Mouse (Mus musculus) myocyte (in vitro differentiated cells): ENCODE measurements around the gene Cbl.

ENCODE experiments used
- CEBPB ChIP-seq: IDR thresholded peaks from 2 replicates; pipeline ENCODE4 v1.6.1; 2011; ENCODE audit warnings: mild to moderate bottlenecking, moderate library complexity; ENCODE audit not compliant: poor library complexity, insufficient read depth, severe bottlenecking
- E2F4 ChIP-seq: IDR thresholded peaks from one replicate; pipeline ENCODE4 v1.6.1; 2011; ENCODE audit warnings: mild to moderate bottlenecking, control low read depth, moderate library complexity; ENCODE audit not compliant: insufficient read depth
- MAX ChIP-seq: IDR thresholded peaks from one replicate; pipeline ENCODE4 v1.6.1; 2011; ENCODE audit warnings: low read depth, mild to moderate bottlenecking, control low read depth
- MYOD1 ChIP-seq, 3 experiments: IDR thresholded peaks; one replicate each; pipeline ENCODE4 v1.6.1; 2011; ENCODE audit warnings: control low read depth in 2 of 3, low read depth in 2 of 3, mild to moderate bottlenecking in 2 of 3, moderate library complexity in 1 of 3; ENCODE audit not compliant: insufficient read length in 2 of 3, control insufficient read depth in 1 of 3
- MYOG ChIP-seq, 3 experiments: IDR thresholded peaks; one replicate each; pipeline ENCODE4 v1.6.1; 2011; ENCODE audit warnings: control low read depth in 2 of 3, low read depth in 2 of 3, mild to moderate bottlenecking in 2 of 3; ENCODE audit not compliant: insufficient read length in 2 of 3, control insufficient read depth in 1 of 3, insufficient read depth in 1 of 3
- POLR2A ChIP-seq: IDR thresholded peaks from one replicate; pipeline ENCODE4 v1.6.1; 2011; ENCODE audit warnings: low read depth, mild to moderate bottlenecking, control low read depth, moderate library complexity; ENCODE audit not compliant: insufficient read length
- POLR2AphosphoS2 ChIP-seq: IDR thresholded peaks from one replicate; pipeline ENCODE4 v1.6.1; 2011; ENCODE audit warnings: low read depth, control low read depth; ENCODE audit not compliant: insufficient read length
- SRF ChIP-seq: IDR thresholded peaks from one replicate; pipeline ENCODE4 v1.6.1; 2011; ENCODE audit warnings: low read depth; ENCODE audit not compliant: control insufficient read depth, insufficient read length
- USF1 ChIP-seq: IDR thresholded peaks from one replicate; pipeline ENCODE4 v1.6.1; 2011; ENCODE audit warnings: low read depth, mild to moderate bottlenecking, control low read depth, moderate library complexity

DNA sequence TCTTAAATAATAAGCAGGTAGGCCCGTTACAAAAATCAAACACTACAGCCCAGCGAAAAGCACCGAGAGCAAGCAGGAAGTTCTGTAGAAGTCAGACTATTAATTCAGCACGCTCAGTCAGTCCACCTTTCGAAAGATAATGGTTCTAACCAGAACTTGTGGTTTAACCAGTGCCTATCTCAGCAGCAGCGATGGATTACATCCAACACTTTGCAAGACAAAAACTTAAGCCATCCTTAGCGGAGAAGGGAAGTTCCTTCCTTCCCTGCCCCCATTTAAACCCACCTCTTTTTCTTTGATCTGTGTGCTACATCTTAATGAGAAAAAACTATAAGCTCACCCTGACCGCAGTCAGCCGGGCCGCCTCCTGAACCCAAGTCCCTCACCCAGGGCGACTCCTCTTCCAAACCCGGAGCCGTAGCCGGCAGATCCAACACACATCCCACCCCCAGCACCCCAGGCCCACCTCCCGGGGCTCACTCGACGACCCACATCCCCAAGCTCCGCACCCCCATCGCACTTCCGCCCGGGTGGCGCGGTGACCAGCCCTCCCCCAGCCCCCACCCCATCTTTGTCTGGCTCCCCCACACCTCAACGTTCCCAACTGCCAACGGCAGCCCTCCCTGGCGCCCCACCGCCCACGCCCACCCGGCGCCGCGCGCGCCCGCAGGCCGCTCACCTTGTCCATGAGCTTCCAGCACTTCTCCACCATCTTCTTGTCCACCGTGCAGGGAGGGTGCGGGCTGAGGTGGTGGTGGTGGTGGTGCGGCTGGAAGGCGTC lies 638 bp downstream of the Cbl start:
- TF ChIP-seq POLR2A (no peak), MAX (no peak), CEBPB (no peak), USF1 (no peak), MYOD1 (IDR thresholded peaks at IDR 0.05; ENCODE audit: control insufficient read depth in 1 of 3, insufficient read length in 2 of 3, low read depth in 2 of 3) (no peak), MYOG (IDR thresholded peaks at IDR 0.05; ENCODE audit: control insufficient read depth in 1 of 3, insufficient read depth in 1 of 3, insufficient read length in 2 of 3, low read depth in 2 of 3) (no peak), POLR2AphosphoS2 (no peak), SRF (no peak), E2F4 (no peak)
